8 mouse cellular contexts compared by ENCODE assay signal in genomic region chr4:45083487-45083886, GRCm38 (mm10). TPM values are rescaled to one million over a fixed set of nuclear protein-coding genes. Genes with fewer than 3 reads are reported as not detected.
DNase-seq lines count a peak whose midpoint lies in the region; ATAC-seq and TF ChIP-seq lines count a peak whose summit lies in the region.

No protein-coding gene starts in this region.

- H3K9me3 ChIP-seq in hindbrain, embryonic 15.5 days = no peaks in the 10 kb centered on the region
- no peaks in the 10 kb centered on the region for H3K9me3 ChIP-seq in midbrain, embryonic 11.5 days (ENCODE audit: control insufficient read depth, low read length)

- H3K4me3 ChIP-seq in cortical plate, adult 2 months (ENCODE audit: insufficient read depth, low read length) = peak overlapping the region; percentile 70
- peak overlapping the region; percentile 99 for H3K4me3 ChIP-seq in hindbrain, embryonic 15.5 days
- H3K4me3 ChIP-seq in midbrain, embryonic 11.5 days (ENCODE audit: low read depth, low read length) = peak overlapping the region; percentile 60

- no peak for TF ChIP-seq CTCF in cortical plate, adult 2 months (IDR thresholded peaks at IDR 0.05; ENCODE audit: extremely low read depth, insufficient read depth, low read length)

- peak overlapping the region; percentile 61 for H3K4me2 ChIP-seq in hindbrain, embryonic 15.5 days
- H3K4me2 ChIP-seq in midbrain, embryonic 11.5 days = peak overlapping the region; percentile 62

- peaks cover 3% of the 10 kb centered on the region; the same call in 1 of the 2 replicates for H3K4me1 ChIP-seq in cortical plate, adult 2 months (ENCODE audit: control insufficient read depth, insufficient read depth, low read length)
- H3K4me1 ChIP-seq in hindbrain, embryonic 15.5 days (replicated peaks) = peaks cover 22% of the 10 kb centered on the region
- peaks cover 7% of the 10 kb centered on the region for H3K4me1 ChIP-seq in midbrain, embryonic 11.5 days (ENCODE audit: control insufficient read depth, insufficient read depth, low read length)

- H3K9ac ChIP-seq in hindbrain, embryonic 15.5 days = peak overlapping the region; percentile 99
- H3K9ac ChIP-seq in midbrain, embryonic 11.5 days (ENCODE audit: low read length) = peak overlapping the region; percentile 77

- ATAC-seq in hindbrain, embryonic 15.5 days (ENCODE audit: low FRiP score, low read depth) = no peak
- ATAC-seq in midbrain, embryonic 11.5 days (ENCODE audit: low FRiP score) = no peak

- WGBS in hindbrain, embryonic 15.5 days = under 1% methylated on average over 8 of the region's 8 CpGs
- 3% methylated on average over 8 of the region's 8 CpGs for WGBS in midbrain, embryonic 11.5 days

- no peak for TF ChIP-seq POLR2A in cortical plate, adult 2 months (IDR thresholded peaks at IDR 0.05; ENCODE audit: extremely low read depth, insufficient read depth, low read length)

- H3K27me3 ChIP-seq in hindbrain, embryonic 15.5 days = no peaks in the 10 kb centered on the region
- H3K27me3 ChIP-seq in midbrain, embryonic 11.5 days (ENCODE audit: control insufficient read depth, insufficient read depth, low read length) = no peaks in the 10 kb centered on the region

- H3K36me3 ChIP-seq in hindbrain, embryonic 15.5 days = no peaks in the 10 kb centered on the region
- no peaks in the 10 kb centered on the region for H3K36me3 ChIP-seq in midbrain, embryonic 11.5 days (ENCODE audit: control insufficient read depth, insufficient read depth, low read length)

- intact Hi-C loops in left cerebral cortex, postnatal 25 days (cut with DNase I) = no loop called here

- peak; percentile 20 to 28 for DNase-seq in left cerebral cortex, postnatal 25 days (ENCODE audit: low spot score in 2 of 2)
- DNase-seq in left cerebral cortex, adult 9 months (ENCODE audit: low spot score in 2 of 2) = no peak
- DNase-seq in midbrain, embryonic 11.5 days (ENCODE audit: low spot score, missing footprints) = peak; percentile 89
- no peak for DNase-seq in thymus, postnatal 10 days (ENCODE audit: low spot score in 2 of 2)
- no peak for DNase-seq in adrenal gland, postnatal 10 days
- no peak for DNase-seq in urinary bladder, adult 18-20 months (ENCODE audit: low spot score in 2 of 2)

- no peak overlapping the region for H3K27ac ChIP-seq in cortical plate, adult 2 months (ENCODE audit: insufficient read depth, low read length)
- peak overlapping the region; percentile 89 for H3K27ac ChIP-seq in hindbrain, embryonic 15.5 days (replicated peaks)
- no peak overlapping the region for H3K27ac ChIP-seq in midbrain, embryonic 11.5 days (ENCODE audit: low read depth, low read length)

RNA-seq across cellular contexts. Expression of gene Fbxo10, which starts 0.9 kb away (rescaled TPM):
- total RNA-seq in left cerebral cortex, postnatal 25 days (2021) = 10 to 100 TPM; 35.3 to 35.9 TPM
- polyA plus RNA-seq in cortical plate, adult 2 months (2012; rRNA removed) = 27.3 and 28.1 TPM in 2 replicates
- polyA plus RNA-seq in hindbrain, embryonic 15.5 days (2015; fragmentation: Nextera tagmentation; extraction: Ambion mirVana) = 17.2 and 19.0 TPM in 2 replicates
- 5.0 and 5.6 TPM in 2 replicates for polyA plus RNA-seq in midbrain, embryonic 11.5 days (2014; fragmentation: Nextera tagmentation; extraction: Ambion mirVana)
- total RNA-seq in adrenal gland, postnatal 10 days (2021) = 1 to 10 TPM; 8.9 to 9.6 TPM

RNA-seq across cellular contexts. Expression of gene Tomm5, which starts 24.4 kb away (rescaled TPM):
- 10 to 100 TPM; 65.5 to 75.5 TPM for total RNA-seq in left cerebral cortex, postnatal 25 days (2021)
- polyA plus RNA-seq in cortical plate, adult 2 months (2012; rRNA removed) = 126 and 132 TPM in 2 replicates
- polyA plus RNA-seq in hindbrain, embryonic 15.5 days (2015; fragmentation: Nextera tagmentation; extraction: Ambion mirVana) = 159 and 170 TPM in 2 replicates
- polyA plus RNA-seq in midbrain, embryonic 11.5 days (2014; fragmentation: Nextera tagmentation; extraction: Ambion mirVana) = 166 and 185 TPM in 2 replicates
- 100 to 1,000 TPM; 137 to 158 TPM for total RNA-seq in adrenal gland, postnatal 10 days (2021)

Comparison
In these comparisons a context has a peak if more than half of its experiments do, and no peak if none do; other contexts are left out.
1. DNase-seq: peak in left cerebral cortex, postnatal 25 days (2 of 2) and midbrain, embryonic 11.5 days (single experiment); none in left cerebral cortex, adult 9 months (0 of 2), thymus, postnatal 10 days (0 of 2), adrenal gland, postnatal 10 days (single experiment) and urinary bladder, adult 18-20 months (0 of 2).
2. Peak in every context shown above with its lines, with median percentiles within 50 percentile points of each other: H3K4me3 ChIP-seq.